Mouse (Mus musculus) gastrocnemius, postnatal 14 days (tissue): Measurements from ENCODE around the gene Cse1l. TPM values are rescaled to one million over a fixed set of nuclear protein-coding genes. Genes with fewer than 3 reads are reported as not detected.

Experiments used
- DNase-seq: peaks from one replicate; pipeline ENCODE4 v3.0.0; 2021; ENCODE audit warnings: mixed read lengths
- intact Hi-C: fragments of 180-260 bp; cut with DNase I; formaldehyde crosslinking; loops from one replicate; pipeline ENCODE4 v1.15.1; 2025; ENCODE audit warnings: low total_unique reads
- long read RNA-seq, 2 experiments: library from polyadenylated mRNA; stranded (forward); transcript quantifications; one replicate each; pipeline ENCODE4 v2.0.0; 2021
- total RNA-seq, 2 experiments: library from RNA; stranded (reverse); gene quantifications; 2 replicates each; pipeline ENCODE4 v1.2.3; 2021

Gene Cse1l
- 10 to 100 TPM; 46.8 to 50.2 TPM for total RNA-seq
- long read RNA-seq, experiment 1, transcript Cse1l-201 (25 exons, 3,641 nt) = major isoform, 22 of 24 reads
- long read RNA-seq, experiment 1, partial matches to known transcripts = 1 of 24 reads
- long read RNA-seq, experiment 1, other reads (novel, unspliced or antisense) = 1 of 24 reads
- long read RNA-seq, experiment 2, transcript Cse1l-201 (25 exons, 3,641 nt) = major isoform, 51 of 52 reads
- long read RNA-seq, experiment 2, partial matches to known transcripts = 0 of 52 reads
- long read RNA-seq, experiment 2, other reads (novel, unspliced or antisense) = 1 of 52 reads

DNA sequence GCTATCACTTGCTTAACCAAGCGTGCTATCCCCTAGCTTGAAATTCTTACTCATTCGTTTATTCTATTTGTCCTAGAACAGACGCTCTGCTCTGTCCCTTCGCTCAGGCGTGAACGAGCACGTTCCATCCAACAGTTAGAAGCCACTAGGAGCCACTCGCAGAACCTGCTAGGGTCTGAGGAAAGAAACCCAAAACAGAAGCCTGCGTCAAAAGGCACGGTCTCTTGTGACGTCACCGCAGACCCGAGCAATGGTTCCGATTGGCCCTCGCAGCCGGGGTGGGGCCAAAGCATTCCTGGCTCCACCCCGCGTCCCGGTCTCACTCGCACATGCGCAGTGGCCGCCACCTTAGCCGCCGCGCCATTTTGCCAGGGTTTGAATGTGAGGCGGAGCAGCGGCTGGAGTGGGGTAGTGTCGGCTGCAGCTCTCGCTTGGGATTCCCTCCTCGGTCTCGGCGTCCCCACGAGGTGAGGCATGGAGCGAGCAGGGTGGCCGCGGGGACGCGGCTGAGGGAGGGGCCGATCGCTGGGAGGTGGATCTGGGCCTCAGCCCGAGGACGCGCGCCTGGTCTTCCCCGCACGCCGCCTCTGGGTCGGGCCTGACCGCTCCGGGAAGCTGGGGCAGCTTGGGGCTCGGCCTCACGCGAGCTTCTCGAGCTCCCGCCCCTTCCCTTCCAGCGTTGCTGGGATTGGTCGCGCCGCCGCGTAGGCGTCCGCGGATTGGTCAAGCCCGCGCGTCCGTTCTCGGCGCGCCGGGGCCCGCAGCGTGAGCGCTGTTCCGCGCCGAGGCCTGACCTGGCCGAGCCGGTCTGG, at the start of gene Cse1l:
TSS of gene Cse1l (plus strand) at position 330 of the 812 bp plus-strand sequence.
- peak; percentile 97 for DNase-seq
- intact Hi-C loops = no loop called here

DNA sequence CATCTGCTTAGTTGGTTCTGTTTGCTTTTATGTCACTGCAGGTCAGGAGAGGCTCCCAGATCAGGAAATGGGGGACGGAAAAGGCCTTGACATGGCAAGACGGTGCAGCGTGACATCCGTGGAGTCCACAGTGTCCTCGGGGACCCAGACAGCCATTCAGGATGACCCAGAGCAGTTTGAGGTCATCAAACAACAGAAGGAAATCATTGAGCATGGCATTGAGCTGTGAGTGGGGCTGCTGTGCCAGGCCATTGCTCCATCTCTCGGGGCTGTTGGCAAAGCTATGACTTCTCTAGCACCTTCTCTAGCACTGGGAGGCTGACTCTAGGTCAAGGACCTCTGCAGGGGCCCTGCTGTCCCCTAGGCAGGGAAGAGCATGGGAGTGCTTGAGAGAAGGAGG, 49.5 kb upstream of the Cse1l start:
- intact Hi-C loops = no loop called here
- no peak for DNase-seq

DNA sequence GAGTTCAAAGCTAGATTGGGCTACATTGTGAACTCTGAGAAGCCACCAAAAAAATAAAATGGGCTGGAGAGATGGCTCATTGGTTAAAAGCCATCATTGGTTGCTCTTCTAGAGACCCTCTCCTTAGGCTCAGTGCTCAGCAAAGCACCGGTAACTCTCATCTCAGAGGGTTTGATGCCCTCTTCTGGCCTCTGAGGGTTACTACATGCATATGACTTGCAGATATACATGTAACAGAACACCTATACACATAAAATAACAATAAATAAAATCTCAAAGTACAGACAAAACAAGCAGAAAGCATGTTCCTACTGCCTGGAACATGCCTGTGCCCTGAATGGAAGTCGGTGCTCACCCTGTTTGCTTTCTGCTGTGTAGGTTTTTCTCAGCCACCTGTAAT, 48.7 kb upstream of the Cse1l start:
- intact Hi-C loops = no loop called here
- no peak for DNase-seq

DNA sequence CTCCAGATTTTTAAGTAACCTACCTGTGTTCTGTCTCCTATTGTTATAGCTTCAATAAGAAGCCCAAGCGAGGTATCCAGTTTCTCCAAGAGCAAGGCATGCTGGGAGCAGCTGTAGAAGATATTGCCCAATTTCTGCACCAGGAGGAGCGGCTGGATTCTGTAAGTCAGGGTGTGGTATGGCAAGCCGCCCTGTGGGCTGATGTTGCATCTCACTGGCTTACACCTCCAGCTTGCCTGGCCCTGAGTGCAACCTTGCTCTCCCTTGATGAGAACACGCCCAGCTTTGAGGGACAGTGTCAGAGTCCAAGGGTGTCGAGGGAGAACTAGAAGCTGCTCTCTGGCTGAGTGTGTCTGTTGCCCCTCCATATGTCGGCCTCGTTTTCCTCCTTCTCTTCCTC, 46.6 kb upstream of the Cse1l start:
- intact Hi-C loops = no loop called here
- DNase-seq = no peak

DNA sequence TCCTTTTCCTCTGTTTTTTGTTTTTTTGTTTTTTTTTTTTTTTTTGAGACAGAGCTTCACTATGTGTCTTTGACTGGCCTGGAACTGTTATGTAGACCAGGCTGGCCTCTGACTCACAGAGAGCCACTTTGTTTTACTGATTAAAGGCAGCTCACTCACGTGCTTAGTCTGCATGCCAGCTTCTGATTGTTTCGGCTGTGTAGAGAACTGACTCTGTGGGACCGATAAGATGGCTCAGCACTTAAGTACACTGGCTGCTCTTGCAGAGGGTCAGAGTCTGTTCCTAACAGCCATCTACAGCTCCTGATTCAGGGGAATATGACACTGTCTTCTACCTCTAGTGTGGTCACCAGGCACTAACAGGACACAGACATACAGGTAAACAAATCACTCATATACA, 43.3 kb upstream of the Cse1l start:
- intact Hi-C loops = no loop called here
- no peak for DNase-seq

DNA sequence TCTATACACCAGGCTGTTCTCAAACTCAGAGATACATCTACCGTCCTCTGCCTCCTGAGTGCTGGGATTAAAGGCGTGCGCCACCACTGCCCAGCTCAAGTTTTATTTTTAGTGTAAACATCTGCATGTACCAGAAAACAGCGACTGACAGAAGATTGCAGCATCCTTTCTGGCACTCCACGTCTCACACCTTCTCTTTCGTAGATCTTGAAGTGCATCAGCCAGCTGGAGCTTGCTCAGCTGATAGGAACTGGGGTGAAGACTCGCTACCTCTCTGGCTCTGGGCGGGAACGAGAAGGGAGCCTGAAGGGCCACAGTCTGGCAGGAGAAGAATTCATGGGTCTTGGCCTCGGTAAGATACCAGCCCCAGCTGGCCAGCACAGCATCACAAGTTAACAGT, 40.4 kb upstream of the Cse1l start:
- intact Hi-C loops = no loop called here

DNA sequence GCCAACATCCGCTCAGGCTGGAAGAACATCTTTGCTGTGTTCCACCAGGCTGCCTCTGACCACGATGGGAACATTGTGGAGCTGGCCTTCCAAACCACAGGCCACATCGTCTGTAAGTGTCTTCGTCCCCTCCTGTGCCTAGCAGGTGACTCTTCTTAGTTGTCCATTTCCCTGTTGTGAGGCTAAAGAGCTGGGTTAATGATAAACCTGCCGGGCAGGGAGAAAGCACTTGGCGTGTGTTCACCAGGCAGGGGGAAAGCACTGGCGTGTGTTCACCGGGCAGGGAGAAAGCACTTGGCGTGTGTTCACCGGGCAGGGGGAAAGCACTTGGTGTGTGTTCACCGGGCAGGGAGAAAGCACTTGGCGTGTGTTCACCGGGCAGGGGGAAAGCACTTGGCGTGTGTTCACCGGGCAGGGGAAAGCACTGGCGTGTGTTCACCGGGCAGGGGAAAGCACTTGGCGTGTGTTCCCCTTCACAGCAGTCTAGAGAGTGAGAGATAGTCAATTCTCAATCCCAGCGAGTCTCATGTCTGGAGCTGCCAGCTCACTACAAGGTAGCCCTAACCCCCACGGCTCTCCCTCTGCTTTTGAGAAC, 35.5 kb upstream of the Cse1l start:
- intact Hi-C loops = no loop called here
- DNase-seq = no peak

More for the DNA sequence above, 40.4 kb upstream of the Cse1l start:
- no peak for DNase-seq

DNA sequence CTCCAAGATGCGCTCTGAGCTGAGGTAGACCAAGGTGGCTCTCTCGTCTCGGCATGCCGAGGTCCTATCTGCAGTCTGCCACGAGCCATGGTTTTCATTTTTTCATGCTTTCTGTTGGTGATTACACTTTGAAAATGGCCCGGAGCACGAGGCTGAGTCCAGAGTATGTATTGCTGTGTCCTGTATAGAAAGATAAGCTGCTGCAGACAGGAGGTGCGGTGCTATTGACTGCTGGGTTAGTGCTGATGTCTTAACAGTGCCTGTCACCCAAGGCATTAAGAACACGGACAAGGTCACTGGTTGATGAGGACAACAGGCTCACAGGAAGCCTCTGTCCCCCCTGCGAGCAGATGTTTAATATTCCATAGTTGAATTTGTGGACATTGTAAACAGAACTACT, 34.9 kb upstream of the Cse1l start:
- intact Hi-C loops = no loop called here
- no peak for DNase-seq

DNA sequence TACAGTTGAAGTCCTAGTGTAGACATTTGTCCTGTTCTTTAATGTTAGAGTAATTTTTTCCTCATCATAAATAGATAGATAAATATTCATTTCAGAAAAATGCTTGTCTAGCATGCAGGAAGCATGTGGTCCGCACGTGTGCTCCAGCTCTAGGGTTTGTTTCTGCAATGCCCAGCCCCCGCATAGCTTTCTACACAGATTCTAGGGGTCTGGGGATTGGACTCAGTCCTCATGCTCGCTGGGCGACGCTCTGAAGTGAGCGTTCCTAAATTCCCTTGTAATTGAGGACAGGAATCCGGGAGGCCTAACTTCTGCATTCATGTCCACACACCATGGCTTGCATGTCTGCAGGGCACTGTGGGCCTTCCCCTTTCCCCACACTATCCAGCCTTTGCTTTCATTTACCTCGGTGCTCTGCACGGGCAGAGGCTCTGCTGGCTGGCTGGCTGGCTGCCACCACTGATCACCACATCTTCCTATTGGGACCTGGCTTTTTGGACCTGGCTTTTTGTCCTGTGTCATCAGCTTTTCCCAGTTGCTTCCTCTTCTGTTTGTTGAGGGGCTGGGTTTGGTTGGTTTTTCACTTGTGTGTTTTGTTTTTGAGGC, 31.1 kb upstream of the Cse1l start:
- no peak for DNase-seq
- intact Hi-C loops = no loop called here

DNA sequence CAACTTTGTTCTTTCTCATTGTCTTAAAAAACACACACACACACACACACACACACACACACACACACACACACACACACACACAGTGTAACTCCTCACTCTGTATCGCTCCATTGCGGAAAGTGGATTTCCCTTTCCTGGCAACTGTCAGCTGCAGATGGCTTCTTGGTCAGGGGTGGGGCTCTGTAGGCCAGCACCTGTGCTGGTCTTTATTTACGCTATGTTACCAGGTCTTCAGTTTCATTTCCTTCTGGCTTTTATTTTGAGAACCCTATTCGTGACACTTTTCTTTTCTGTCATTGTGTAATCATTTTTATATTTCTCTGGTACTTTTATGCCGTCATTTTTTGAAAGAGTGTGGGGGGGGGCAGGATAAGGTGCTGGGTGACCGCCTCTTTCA, 30.3 kb upstream of the Cse1l start:
- no peak for DNase-seq
- intact Hi-C loops = no loop called here

DNA sequence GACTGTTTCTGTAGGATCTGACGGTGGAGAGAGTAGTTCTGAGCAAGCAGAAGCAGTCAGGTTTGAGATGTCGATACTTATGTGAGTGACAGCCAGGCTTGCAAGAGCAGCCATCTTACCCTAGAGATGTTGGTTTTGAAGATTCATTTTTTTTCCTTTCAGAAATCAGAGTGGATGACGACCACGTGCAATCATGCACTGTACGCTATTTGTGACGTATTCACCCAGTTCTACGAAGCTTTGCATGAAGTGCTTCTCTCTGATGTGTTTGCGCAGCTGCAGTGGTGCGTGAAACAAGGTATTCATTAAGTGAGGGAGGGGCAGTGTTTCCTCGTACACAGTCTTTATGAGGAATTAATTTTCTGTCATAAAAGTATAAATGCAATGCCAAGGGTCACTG, 29.5 kb upstream of the Cse1l start:
- no peak for DNase-seq
- intact Hi-C loops = no loop called here

DNA sequence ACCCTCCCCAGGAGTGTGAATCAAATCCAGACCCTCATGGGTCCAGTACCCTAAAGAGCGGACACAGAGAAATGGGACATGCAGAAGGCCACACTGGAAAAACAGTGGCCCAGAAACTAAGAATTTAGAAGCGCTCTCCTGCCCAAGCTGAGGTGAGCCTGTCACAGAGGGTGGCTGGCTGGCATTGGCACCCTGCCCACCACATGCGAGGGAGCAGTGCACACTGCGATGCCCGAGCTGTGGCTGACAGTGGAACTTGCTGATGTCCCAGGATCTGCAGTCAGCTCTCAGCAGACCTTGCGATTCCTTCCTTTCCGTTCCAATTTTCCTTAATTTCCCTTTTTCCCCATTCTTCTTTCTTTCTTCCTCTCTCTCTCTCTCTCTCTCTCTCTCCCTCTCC, 20.8 kb upstream of the Cse1l start:
- peak; percentile 25 for DNase-seq
- intact Hi-C loops = no loop called here

DNA sequence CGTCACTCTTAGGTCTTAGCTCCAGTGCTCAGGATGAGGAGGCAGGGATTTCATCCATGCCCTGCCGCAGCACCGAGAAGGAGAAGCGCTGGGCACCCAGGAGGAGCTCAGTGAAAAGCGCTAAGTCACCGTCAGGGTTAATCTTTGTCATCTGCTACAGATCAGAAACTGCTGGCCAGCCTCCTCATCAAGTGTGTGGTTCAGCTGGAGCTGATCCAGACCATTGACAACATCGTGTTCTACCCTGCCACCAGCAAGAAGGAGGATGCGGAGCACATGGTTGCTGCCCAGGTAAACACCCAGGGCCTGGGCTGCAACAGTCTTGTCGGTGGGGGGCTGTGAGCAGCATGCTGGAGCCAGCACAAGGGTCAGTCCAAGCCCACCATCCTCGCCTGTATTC, 20.2 kb upstream of the Cse1l start:
- intact Hi-C loops = no loop called here
- no peak for DNase-seq

DNA sequence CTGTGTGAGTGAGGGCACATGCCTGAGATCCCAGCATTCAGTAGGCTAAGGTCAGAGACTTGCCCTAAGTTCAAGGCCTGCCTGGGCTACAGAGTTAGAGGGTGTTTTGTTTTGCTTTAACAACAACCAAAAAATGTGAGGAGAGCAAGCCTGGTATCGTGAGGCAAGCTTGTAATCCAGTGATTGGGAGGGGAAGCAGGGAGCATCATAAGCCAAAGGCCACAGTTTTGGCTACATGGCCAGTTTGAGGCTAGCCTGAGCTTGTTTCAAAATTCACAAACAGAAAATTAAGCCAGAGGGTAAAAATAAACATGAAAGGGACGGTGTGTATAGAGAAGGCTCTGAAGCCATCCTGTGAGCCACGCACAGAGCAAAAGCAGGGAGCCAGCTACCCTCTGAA, 19.6 kb upstream of the Cse1l start:
- DNase-seq = no peak
- intact Hi-C loops = no loop called here

DNA sequence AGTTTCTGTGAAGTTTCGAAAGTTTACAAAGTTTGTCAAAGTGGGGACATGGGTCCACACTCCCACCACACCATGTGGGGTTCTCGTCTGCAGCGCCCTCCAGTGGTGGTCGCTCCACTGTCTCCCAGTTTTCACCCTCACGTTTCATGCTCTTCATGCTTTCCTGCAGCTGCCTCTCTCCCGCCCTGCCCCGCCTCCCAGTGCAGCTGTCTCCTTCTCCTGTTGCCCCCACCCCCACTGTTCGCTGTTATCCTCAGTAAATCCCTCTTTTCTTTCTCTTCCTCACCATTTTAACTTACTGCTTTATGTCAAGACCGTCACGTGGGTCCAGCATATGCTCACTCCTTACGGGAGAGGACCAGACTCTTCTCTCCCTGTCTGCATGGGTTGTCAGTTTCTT, 18.0 kb upstream of the Cse1l start:
- intact Hi-C loops = no loop called here
- peak; percentile 18 for DNase-seq

DNA sequence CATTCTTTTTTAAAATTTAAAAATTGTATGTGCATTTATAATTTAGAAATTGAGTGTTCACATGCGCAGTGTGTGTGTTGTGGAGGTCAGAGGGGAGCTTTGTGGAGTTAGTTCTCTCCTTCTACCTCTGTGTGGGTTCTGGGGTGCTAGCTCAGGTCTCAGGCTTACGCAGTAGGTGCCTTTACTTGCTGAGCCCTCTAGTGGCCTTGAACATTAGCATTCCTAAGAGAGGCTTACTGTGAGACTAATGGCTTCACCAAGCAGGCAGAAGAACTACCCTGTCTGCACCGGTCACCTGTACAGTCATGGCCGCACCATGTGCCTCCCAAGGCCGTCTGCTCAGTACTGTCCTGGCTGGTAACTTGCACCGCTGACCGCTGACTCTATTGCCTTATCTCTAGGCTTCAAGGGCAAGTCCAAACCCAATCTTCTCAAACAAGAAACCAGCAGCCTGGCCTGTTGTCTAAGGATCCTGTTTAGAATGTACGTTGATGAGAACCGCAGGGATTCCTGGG, 14.4 kb upstream of the Cse1l start:
- DNase-seq = no peak
- intact Hi-C loops = no loop called here

DNA sequence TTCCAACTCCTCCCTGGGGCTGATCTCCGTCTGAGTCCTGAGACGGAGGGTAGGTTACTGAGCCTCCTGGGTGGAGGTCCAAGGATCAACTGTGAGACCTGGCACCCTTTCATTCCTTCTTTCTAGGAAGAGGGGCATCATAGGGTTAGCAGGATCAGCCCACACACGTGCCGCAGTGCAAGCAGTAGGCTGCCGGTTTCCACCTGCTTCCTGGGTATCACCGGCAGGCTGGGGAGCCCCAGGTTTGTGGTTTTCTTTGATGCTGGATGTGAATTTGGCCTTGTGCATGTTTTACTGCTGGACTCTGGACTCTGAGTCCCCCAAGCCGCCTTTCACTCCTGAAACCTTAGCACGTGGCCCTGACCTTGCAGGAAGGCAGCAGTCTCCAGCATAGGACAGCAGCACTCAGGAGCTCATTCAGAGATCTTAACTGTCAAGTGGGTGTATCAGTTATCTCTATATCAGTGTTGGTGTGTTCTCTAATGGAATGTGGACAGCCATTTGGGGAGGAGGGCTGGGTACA, 13.6 kb upstream of the Cse1l start:
- DNase-seq = no peak
- intact Hi-C loops = no loop called here

DNA sequence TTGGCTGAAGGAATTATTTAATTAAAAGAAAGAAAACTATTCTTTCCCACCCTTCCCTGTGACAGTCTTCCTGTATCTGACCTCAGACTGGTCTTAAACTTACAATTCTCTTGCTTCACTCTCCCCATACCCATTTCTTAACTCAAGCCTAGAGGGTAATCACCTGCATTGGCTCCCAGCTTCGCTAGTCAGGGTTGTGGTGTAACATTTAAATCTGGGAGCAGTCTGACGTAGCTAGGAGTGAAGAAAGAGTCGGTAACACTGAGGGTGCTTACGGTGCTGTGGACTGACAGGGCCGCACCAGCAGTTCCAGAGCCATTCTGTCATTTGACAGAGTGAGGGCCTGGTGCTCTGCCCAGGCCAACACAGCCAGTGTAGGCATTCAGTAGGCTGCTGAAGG, 12.8 kb upstream of the Cse1l start:
- intact Hi-C loops = no loop called here
- no peak for DNase-seq

DNA sequence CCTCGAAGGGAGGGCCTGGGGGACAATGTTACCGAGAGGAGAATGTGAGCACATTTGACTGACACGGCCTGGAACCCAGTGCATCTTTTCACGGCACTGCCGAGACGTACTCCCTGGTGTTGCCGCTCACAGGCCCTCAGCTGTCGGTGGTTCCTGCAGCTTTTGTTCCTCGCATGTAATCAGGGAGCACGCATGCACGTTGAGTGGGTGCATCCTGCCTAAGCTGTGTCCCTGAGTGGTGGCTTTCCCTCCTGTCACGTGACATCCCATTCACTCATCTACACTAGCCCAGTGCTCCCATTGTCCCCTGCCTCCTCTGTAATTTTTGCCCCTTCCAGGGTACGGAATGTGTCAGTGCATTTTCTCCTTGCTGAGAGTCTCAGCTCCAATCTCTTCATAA, 9.5 kb upstream of the Cse1l start:
- intact Hi-C loops = no loop called here
- DNase-seq = no peak

DNA sequence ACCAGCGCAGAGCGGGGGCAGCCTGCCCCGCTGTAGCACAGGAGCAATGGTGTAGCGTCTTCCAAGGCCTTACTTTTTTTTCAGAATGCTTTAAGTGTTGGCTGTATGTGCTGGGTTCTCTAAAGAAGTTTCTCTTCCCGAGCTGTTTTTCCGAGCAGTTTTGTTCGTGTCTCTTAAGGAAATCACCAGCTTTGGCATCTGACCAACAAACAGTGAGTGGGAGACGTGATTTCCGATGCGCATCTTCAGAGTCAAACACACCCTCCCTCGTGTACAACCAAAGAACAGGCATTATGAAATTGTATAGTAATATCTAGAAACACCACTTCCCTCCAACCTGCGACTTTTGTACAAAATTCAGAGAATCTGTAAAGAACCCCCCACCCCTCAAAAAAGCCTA, 8.9 kb upstream of the Cse1l start:
- intact Hi-C loops = no loop called here
- DNase-seq = no peak
